Mouse (Mus musculus): Measurements from ENCODE around the gene Sugp1. TPM values are rescaled to one million over a fixed set of nuclear protein-coding genes. Genes with fewer than 3 reads are reported as not detected.

Sugp1 gene
- polyA plus RNA-seq, 1 experiment from 2014 or later = 35.3 TPM

DNA sequence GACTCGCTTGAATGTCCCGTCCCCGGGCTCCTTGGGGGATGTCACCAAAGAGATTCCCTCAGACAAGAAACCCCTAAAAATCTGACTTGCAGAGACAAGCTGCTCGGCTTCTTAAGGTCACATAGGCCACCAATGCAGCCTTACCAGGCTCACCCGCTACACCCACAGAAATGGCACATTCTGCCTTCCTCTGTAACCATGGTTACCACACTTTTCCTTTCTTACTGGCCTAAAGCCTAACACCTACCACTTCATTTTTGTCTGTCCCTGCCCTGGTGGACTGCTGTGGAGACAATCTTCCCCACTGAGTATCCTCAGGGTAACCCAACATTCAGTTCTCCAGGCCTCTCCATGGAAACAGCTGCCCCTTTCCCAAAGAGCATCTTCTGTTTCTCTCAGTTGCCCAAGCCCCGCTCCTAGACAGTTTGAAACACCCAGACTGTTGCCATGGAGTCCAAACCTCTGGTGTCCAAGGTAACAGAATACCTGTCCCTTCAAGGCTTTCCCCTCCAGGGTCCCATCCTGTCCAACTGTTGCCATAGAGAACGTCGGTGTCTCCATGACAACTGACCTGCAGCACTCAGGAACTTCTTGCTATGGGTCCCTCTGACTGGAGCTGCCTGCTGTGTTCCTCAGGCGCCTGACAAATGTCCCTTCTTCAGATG, 46.8 kb downstream of the Sugp1 start:
- ATAC-seq (ENCODE audit: low FRiP score) (no peak), DNase-seq (ENCODE audit: low spot score, missing footprints) (no peak)
- H3K36me3 ChIP-seq (ENCODE audit: control insufficient read depth, insufficient read depth, low read length) = no peaks in the 10 kb centered on the region
- H3K4me2 ChIP-seq = no peak overlapping the region
- peaks cover 17% of the 10 kb centered on the region for H3K4me1 ChIP-seq (ENCODE audit: control insufficient read depth, insufficient read depth, low read length)
- H3K27ac ChIP-seq (ENCODE audit: low read depth, low read length) = no peak overlapping the region
- no peak overlapping the region for H3K9ac ChIP-seq (ENCODE audit: low read length)
- 46% methylated on average over 9 of the region's 9 CpGs for WGBS
- peaks cover 52% of the 10 kb centered on the region for H3K27me3 ChIP-seq (ENCODE audit: control insufficient read depth, insufficient read depth, low read length)
- no peaks in the 10 kb centered on the region for H3K9me3 ChIP-seq (ENCODE audit: control insufficient read depth, low read length)
- H3K4me3 ChIP-seq (ENCODE audit: low read depth, low read length) = no peak overlapping the region

DNA sequence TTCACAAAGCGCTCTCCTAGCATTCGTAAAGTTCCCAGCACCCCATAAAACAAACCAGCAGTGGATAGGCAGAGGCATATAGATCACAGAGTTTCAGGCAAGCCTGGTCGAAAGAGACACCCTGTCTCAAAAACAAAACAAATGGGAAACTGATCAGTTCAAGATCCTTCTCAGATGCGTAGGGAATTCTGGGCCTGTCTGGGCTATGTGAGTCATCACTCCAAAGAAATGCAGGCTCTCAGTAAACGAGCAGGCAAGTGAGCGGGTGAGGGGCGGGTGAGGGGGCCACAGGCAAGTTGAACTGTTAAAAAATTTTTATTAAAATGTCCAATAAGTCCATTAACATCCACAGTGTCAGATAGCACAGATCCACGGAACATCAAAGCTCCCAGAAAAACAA, 50.2 kb downstream of the Sugp1 start:
- peaks cover 19% of the 10 kb centered on the region for H3K27me3 ChIP-seq (ENCODE audit: control insufficient read depth, insufficient read depth, low read length)
- H3K9ac ChIP-seq (ENCODE audit: low read length) = no peak overlapping the region
- WGBS = 65% methylated on average over 8 of the region's 8 CpGs
- no peak for DNase-seq (ENCODE audit: low spot score, missing footprints)
- no peak for ATAC-seq (ENCODE audit: low FRiP score)
- no peaks in the 10 kb centered on the region for H3K9me3 ChIP-seq (ENCODE audit: control insufficient read depth, low read length)
- H3K4me2 ChIP-seq = no peak overlapping the region
- H3K4me3 ChIP-seq (ENCODE audit: low read depth, low read length) = no peak overlapping the region
- peaks cover 7% of the 10 kb centered on the region for H3K36me3 ChIP-seq (ENCODE audit: control insufficient read depth, insufficient read depth, low read length)
- H3K4me1 ChIP-seq (ENCODE audit: control insufficient read depth, insufficient read depth, low read length) = peaks cover 11% of the 10 kb centered on the region
- no peak overlapping the region for H3K27ac ChIP-seq (ENCODE audit: low read depth, low read length)

DNA sequence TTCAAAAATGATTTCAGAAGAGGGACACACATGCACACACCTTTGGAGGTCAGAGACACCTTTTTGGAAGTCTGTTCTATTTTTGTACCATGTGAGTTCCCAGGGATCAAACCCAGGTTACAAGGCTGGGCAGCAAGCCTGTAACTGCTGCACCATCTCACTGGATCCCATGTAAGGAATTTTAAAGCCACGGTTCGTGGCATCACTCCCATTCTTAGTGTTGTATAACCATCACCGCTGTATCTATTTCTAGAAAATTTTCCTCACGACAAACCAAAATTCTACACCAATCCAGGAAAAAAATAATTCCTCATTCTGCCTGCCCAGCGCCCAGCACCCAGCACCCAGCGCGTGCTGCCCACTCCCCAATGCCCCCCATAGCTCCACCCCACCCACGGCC, 56.7 kb downstream of the Sugp1 start:
- H3K4me3 ChIP-seq (ENCODE audit: low read depth, low read length) = no peak overlapping the region
- no peak overlapping the region for H3K9ac ChIP-seq (ENCODE audit: low read length)
- H3K4me2 ChIP-seq = no peak overlapping the region
- ATAC-seq (ENCODE audit: low FRiP score) (no peak), DNase-seq (ENCODE audit: low spot score, missing footprints) (no peak)
- no peaks in the 10 kb centered on the region for H3K27me3 ChIP-seq (ENCODE audit: control insufficient read depth, insufficient read depth, low read length)
- H3K27ac ChIP-seq (ENCODE audit: low read depth, low read length) = no peak overlapping the region
- H3K36me3 ChIP-seq (ENCODE audit: control insufficient read depth, insufficient read depth, low read length) = peaks cover 16% of the 10 kb centered on the region
- no peaks in the 10 kb centered on the region for H3K4me1 ChIP-seq (ENCODE audit: control insufficient read depth, insufficient read depth, low read length)
- no peaks in the 10 kb centered on the region for H3K9me3 ChIP-seq (ENCODE audit: control insufficient read depth, low read length)
- WGBS = 73% methylated on average over 8 of the region's 8 CpGs

DNA sequence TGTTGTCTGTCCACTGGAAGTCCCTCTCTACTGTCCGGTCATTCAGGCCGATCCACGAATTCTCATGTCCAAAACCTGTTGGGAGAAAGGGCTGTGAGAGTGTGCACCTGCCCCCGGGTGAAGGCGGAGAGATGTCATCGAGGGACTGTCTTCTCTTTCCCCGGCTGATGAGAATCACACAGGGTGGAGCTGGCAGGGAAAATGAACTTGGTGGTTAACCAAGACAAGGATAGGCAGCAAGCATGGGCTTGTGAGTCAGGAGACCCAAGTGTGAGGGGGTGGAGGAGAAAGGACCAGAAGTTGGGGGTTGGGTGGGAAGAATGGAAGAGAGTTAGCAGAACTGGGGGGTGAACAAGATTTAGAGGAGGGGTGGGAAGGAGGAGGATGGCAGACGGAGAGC, 57.6 kb downstream of the Sugp1 start:
- H3K27ac ChIP-seq (ENCODE audit: low read depth, low read length) = no peak overlapping the region
- no peak overlapping the region for H3K4me2 ChIP-seq
- H3K27me3 ChIP-seq (ENCODE audit: control insufficient read depth, insufficient read depth, low read length) = no peaks in the 10 kb centered on the region
- no peak for DNase-seq (ENCODE audit: low spot score, missing footprints)
- WGBS = 89% methylated on average over 8 of the region's 8 CpGs
- peaks cover 16% of the 10 kb centered on the region for H3K36me3 ChIP-seq (ENCODE audit: control insufficient read depth, insufficient read depth, low read length)
- no peaks in the 10 kb centered on the region for H3K9me3 ChIP-seq (ENCODE audit: control insufficient read depth, low read length)
- no peak for ATAC-seq (ENCODE audit: low FRiP score)
- H3K9ac ChIP-seq (ENCODE audit: low read length) = no peak overlapping the region
- no peak overlapping the region for H3K4me3 ChIP-seq (ENCODE audit: low read depth, low read length)
- H3K4me1 ChIP-seq (ENCODE audit: control insufficient read depth, insufficient read depth, low read length) = no peaks in the 10 kb centered on the region

DNA sequence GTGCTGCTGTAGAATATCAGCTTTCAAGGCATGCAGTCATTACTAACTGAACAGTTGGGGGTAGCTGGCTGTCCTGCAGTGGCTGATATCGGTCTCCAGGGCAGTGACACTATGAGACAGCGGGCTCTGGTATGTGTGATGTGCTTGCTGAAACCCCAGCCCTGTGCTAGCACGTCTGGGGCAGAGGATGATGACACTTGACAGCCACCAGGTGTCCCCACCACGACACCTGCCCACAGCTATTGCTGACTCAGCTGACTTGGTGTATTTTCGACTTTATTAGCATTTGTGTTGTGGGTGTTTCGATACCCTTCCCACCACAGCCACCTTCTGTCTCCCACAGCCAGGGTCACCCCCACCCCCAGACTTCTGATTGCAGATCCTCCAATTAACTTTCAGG, 61.9 kb downstream of the Sugp1 start:
- no peaks in the 10 kb centered on the region for H3K27me3 ChIP-seq (ENCODE audit: control insufficient read depth, insufficient read depth, low read length)
- H3K9me3 ChIP-seq (ENCODE audit: control insufficient read depth, low read length) = no peaks in the 10 kb centered on the region
- ATAC-seq (ENCODE audit: low FRiP score) (peak; percentile 53; the same call in 1 of the 2 replicates), DNase-seq (ENCODE audit: low spot score, missing footprints) (no peak)
- H3K36me3 ChIP-seq (ENCODE audit: control insufficient read depth, insufficient read depth, low read length) = peaks cover 4% of the 10 kb centered on the region; the same call in 1 of the 2 replicates
- no peaks in the 10 kb centered on the region for H3K4me1 ChIP-seq (ENCODE audit: control insufficient read depth, insufficient read depth, low read length)
- no peak overlapping the region for H3K27ac ChIP-seq (ENCODE audit: low read depth, low read length)
- WGBS = 23% methylated on average over 6 of the region's 6 CpGs
- no peak overlapping the region for H3K9ac ChIP-seq (ENCODE audit: low read length)
- H3K4me3 ChIP-seq (ENCODE audit: low read depth, low read length) = no peak overlapping the region
- H3K4me2 ChIP-seq = no peak overlapping the region

DNA sequence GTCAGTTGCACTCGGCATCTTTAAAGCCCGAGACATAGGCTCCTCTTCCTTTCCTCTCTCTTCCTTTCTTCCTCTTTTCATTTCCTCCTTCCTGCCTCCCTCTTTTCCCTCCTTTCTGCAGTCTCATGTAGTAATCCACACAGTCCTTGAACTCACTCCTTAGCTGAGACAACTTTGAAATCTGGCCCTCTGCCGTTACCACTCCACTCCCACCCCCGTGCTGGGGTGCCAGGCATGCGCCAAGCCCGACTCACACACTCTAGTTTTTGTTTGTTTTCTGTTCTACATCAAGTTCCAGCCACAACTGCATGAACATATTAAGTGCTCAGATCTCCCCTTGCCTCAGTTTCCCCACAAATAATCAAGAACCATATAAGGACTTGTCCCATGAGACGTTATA, 62.3 kb downstream of the Sugp1 start:
- 84% methylated on average over 7 of the region's 7 CpGs for whole genome bisulfite sequencing
- no peak overlapping the region for H3K9ac ChIP-seq (ENCODE audit: low read length)
- DNase-seq (ENCODE audit: low spot score, missing footprints) (no peak), ATAC-seq (ENCODE audit: low FRiP score) (no peak)
- peaks cover 7% of the 10 kb centered on the region; the same call in 1 of the 2 replicates for H3K36me3 ChIP-seq (ENCODE audit: control insufficient read depth, insufficient read depth, low read length)
- no peak overlapping the region for H3K4me2 ChIP-seq
- H3K27ac ChIP-seq (ENCODE audit: low read depth, low read length) = no peak overlapping the region
- no peaks in the 10 kb centered on the region for H3K4me1 ChIP-seq (ENCODE audit: control insufficient read depth, insufficient read depth, low read length)
- H3K4me3 ChIP-seq (ENCODE audit: low read depth, low read length) = no peak overlapping the region
- H3K27me3 ChIP-seq (ENCODE audit: control insufficient read depth, insufficient read depth, low read length) = no peaks in the 10 kb centered on the region
- H3K9me3 ChIP-seq (ENCODE audit: control insufficient read depth, low read length) = no peaks in the 10 kb centered on the region

DNA sequence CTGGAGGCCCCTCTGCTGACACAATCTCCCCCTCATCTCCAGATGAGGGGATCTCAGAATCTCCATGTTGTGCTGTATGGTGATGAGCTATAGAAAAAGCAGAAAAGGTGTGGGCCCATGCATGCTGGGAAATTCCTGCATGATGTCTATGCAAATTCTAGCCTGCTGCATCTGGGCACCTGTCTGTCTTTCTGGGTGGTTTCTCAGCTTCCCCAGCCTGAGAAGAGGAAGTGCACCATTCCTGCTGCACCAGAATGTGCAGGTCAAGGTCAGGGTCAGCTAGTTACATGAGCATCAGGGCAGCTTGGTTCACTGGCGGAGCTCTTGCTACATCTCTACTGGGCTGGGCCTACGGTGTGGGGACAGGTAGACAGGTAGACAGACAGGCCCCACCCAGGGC, 67.8 kb downstream of the Sugp1 start:
- peaks cover 6% of the 10 kb centered on the region for H3K4me1 ChIP-seq (ENCODE audit: control insufficient read depth, insufficient read depth, low read length)
- peaks cover 9% of the 10 kb centered on the region; the same call in 1 of the 2 replicates for H3K36me3 ChIP-seq (ENCODE audit: control insufficient read depth, insufficient read depth, low read length)
- no peak overlapping the region for H3K4me3 ChIP-seq (ENCODE audit: low read depth, low read length)
- ATAC-seq (ENCODE audit: low FRiP score) (no peak), DNase-seq (ENCODE audit: low spot score, missing footprints) (no peak)
- H3K4me2 ChIP-seq = no peak overlapping the region
- 88% methylated on average over 2 of the region's 2 CpGs for WGBS
- H3K27ac ChIP-seq (ENCODE audit: low read depth, low read length) = no peak overlapping the region
- no peak overlapping the region for H3K9ac ChIP-seq (ENCODE audit: low read length)
- H3K9me3 ChIP-seq (ENCODE audit: control insufficient read depth, low read length) = no peaks in the 10 kb centered on the region
- peaks cover 47% of the 10 kb centered on the region for H3K27me3 ChIP-seq (ENCODE audit: control insufficient read depth, insufficient read depth, low read length)

DNA sequence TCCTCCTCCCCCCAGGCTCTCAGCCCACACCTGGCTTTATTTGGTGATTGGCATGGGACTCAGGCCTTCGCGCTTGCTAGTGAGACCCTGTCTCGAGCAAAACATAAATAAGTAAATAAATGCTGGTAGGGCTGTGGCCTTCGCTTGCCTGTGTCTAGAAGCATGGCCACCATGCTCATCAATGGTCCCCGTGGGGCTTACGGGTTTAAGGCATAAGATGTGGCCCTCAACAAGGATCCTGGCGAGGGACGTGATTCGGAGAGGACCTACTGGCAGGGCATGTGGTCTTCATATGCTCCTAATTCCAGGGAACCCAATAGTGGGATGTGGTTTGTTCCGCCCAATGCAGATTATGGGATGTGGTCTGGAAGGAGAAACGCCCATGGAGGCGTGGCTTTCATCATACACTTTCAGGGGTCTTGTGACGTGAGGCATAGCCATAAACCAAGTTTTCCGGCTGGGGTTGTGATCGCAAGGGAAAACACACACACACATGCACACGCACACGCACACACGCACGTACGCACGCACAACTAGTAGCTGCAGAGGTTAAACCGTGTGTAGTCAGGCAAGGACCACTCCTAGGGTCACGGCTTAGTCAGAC, 68.7 kb downstream of the Sugp1 start:
- Histone ChIP-seq H3K4me1 (ENCODE audit: control insufficient read depth, insufficient read depth, low read length) (peaks cover 6% of the 10 kb centered on the region), H3K27me3 (ENCODE audit: control insufficient read depth, insufficient read depth, low read length) (peaks cover 51% of the 10 kb centered on the region), H3K9ac (ENCODE audit: low read length) (no peak overlapping the region), H3K4me3 (ENCODE audit: low read depth, low read length) (no peak overlapping the region), H3K9me3 (ENCODE audit: control insufficient read depth, low read length) (no peaks in the 10 kb centered on the region), H3K27ac (ENCODE audit: low read depth, low read length) (no peak overlapping the region), H3K4me2 (no peak overlapping the region), H3K36me3 (ENCODE audit: control insufficient read depth, insufficient read depth, low read length) (peaks cover 9% of the 10 kb centered on the region; the same call in 1 of the 2 replicates)
- ATAC-seq (ENCODE audit: low FRiP score) (no peak), DNase-seq (ENCODE audit: low spot score, missing footprints) (peak; percentile 85)
- WGBS = 49% methylated on average over 23 of the region's 23 CpGs

DNA sequence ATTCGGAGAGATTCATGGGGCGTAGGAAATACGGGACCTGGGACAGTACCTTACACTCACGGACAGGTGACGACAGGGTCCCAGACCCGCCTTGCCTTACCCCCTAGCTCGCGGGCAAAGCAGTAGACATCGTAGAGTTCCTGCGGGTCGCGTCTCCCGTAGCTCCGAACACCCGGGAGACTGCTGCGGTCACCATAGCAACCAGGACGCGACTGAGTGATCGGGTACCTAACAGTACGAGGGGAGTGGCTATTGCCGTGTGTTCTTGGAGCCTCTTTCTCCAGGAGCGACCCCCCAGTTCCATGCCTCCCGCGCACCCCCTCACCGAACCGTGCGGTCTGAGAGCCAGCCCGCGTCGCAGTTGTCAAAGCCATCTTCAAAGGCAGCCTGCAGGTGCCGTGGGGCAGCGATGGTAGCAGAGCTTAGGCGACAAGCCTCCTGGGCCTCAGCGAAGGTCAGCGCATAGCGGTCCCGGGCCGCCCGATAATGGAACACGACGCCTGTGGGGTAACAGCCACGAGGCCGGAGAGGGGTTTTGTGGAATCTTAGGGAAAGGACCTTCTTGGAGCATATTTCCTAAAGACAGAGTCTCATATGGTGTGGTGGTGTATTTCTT, 69.9 kb downstream of the Sugp1 start:
- Histone ChIP-seq H3K4me2 (no peak overlapping the region), H3K9me3 (ENCODE audit: control insufficient read depth, low read length) (no peaks in the 10 kb centered on the region), H3K4me1 (ENCODE audit: control insufficient read depth, insufficient read depth, low read length) (peaks cover 6% of the 10 kb centered on the region), H3K27ac (ENCODE audit: low read depth, low read length) (no peak overlapping the region), H3K9ac (ENCODE audit: low read length) (no peak overlapping the region), H3K36me3 (ENCODE audit: control insufficient read depth, insufficient read depth, low read length) (peaks cover 9% of the 10 kb centered on the region; the same call in 1 of the 2 replicates), H3K4me3 (ENCODE audit: low read depth, low read length) (no peak overlapping the region), H3K27me3 (ENCODE audit: control insufficient read depth, insufficient read depth, low read length) (peaks cover 54% of the 10 kb centered on the region)
- peak; percentile 42; the same call in 1 of the 2 replicates for ATAC-seq (ENCODE audit: low FRiP score)
- DNase-seq (ENCODE audit: low spot score, missing footprints) = peak; percentile 91
- 7% methylated on average over 42 of the region's 43 CpGs for WGBS
